Mouse (Mus musculus): Measurements from ENCODE around the gene Dscaml1. TPM values are rescaled to one million over a fixed set of nuclear protein-coding genes. Genes with fewer than 3 reads are reported as not detected.
A peak's percentile ranks its signal among the peaks of the same experiment; 100 is the strongest.

The Dscaml1 gene
- polyA plus RNA-seq, 1 experiment from 2014 or later, result 0.86 TPM

DNA sequence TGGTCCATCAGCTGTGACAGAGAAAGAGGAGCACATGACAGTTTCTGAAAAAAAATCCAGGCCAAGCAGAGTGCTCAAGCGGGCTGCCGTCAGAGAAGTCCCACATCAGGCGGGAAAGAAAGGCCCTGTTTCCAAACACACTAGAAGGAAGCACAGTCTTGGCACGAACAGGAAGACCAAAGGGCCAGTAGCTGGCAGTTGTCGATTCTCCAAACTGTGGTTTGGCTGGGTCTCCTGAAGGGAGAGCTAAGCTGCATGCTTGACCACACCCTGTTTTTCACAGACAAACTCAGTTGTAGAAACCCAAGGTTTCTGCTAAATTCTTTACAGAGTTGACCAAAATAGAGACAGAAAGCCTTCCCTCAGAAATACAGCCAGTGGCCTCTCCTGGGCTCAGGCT is 369.3 kb downstream of the Dscaml1 start:
- peaks cover 12% of the 10 kb centered on the region for H3K4me1 ChIP-seq (ENCODE audit: control insufficient read depth, insufficient read depth, low read length)
- no peaks in the 10 kb centered on the region for H3K9me3 ChIP-seq (ENCODE audit: control insufficient read depth, low read length)
- H3K27ac ChIP-seq (replicated peaks; ENCODE audit: low read depth, low read length), result peak overlapping the region; percentile 42; the same call in 1 of the 2 replicates
- peaks cover 10% of the 10 kb centered on the region for H3K36me3 ChIP-seq (ENCODE audit: control insufficient read depth, insufficient read depth, low read length)
- ATAC-seq (ENCODE audit: low read depth) (no peak), DNase-seq (ENCODE audit: low spot score) (peak; percentile 77)
- H3K4me2 ChIP-seq (ENCODE audit: low read depth, low read length), result no peak overlapping the region
- 83% methylated on average over 5 of the region's 5 CpGs for WGBS
- H3K4me3 ChIP-seq (ENCODE audit: low read depth, low read length), result no peak overlapping the region
- H3K27me3 ChIP-seq (replicated peaks; ENCODE audit: control insufficient read depth, insufficient read depth, low read length), result no peaks in the 10 kb centered on the region
- no peak overlapping the region for H3K9ac ChIP-seq (ENCODE audit: low read depth, low read length)

DNA sequence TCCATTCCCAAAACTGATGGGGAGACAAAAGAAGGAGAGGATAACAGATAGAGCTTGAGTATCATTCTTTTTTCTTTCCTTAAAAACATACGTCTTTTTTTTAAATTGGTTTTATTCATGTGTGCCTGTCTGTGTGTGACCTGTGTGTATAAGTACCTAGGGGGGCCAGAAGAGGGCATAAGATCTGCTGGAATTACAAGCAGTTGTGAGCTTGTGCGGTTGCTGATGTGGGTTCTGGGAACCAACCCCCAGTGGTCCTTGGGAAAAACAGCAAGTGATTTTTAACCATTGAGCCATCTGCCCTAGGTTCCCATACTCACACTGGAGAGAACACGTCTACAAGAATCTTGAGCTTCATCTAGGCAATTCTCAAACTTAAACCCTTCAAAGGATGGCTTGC is 370.8 kb downstream of the Dscaml1 start:
- Histone ChIP-seq H3K4me1 (ENCODE audit: control insufficient read depth, insufficient read depth, low read length) (peaks cover 12% of the 10 kb centered on the region), H3K4me3 (ENCODE audit: low read depth, low read length) (no peak overlapping the region), H3K9me3 (ENCODE audit: control insufficient read depth, low read length) (no peaks in the 10 kb centered on the region), H3K4me2 (ENCODE audit: low read depth, low read length) (no peak overlapping the region), H3K27me3 (replicated peaks; ENCODE audit: control insufficient read depth, insufficient read depth, low read length) (no peaks in the 10 kb centered on the region), H3K27ac (replicated peaks; ENCODE audit: low read depth, low read length) (no peak overlapping the region), H3K9ac (ENCODE audit: low read depth, low read length) (no peak overlapping the region), H3K36me3 (ENCODE audit: control insufficient read depth, insufficient read depth, low read length) (peaks cover 15% of the 10 kb centered on the region)
- no peak for DNase-seq (ENCODE audit: low spot score)
- 87% methylated on average over 3 of the region's 3 CpGs for WGBS
- no peak for ATAC-seq (ENCODE audit: low read depth)

- Histone ChIP-seq H3K27me3 (replicated peaks; ENCODE audit: control insufficient read depth, insufficient read depth, low read length) (no peaks in the 10 kb centered on the region), H3K36me3 (ENCODE audit: control insufficient read depth, insufficient read depth, low read length) (peaks cover 12% of the 10 kb centered on the region), H3K4me1 (ENCODE audit: control insufficient read depth, insufficient read depth, low read length) (peaks cover 12% of the 10 kb centered on the region), H3K9ac (ENCODE audit: low read depth, low read length) (0 out of 2 replicates have a peak overlapping the region, but pooled peaks have one; percentile 9), H3K4me3 (ENCODE audit: low read depth, low read length) (no peak overlapping the region), H3K27ac (replicated peaks; ENCODE audit: low read depth, low read length) (peak overlapping the region; percentile 24; the same call in 1 of the 2 replicates), H3K4me2 (ENCODE audit: low read depth, low read length) (peak overlapping the region; percentile 31; the same call in 1 of the 2 replicates), H3K9me3 (ENCODE audit: control insufficient read depth, low read length) (no peaks in the 10 kb centered on the region)
- WGBS, result 8% methylated on average over 13 of the region's 13 CpGs
- ATAC-seq (ENCODE audit: low read depth), result peak; percentile 90
- peak; percentile 90 for DNase-seq (ENCODE audit: low spot score)
Observed at GRCm38 (mm10) chr9:45798467-45799164, 372.2 kb downstream of the Dscaml1 start.

DNA sequence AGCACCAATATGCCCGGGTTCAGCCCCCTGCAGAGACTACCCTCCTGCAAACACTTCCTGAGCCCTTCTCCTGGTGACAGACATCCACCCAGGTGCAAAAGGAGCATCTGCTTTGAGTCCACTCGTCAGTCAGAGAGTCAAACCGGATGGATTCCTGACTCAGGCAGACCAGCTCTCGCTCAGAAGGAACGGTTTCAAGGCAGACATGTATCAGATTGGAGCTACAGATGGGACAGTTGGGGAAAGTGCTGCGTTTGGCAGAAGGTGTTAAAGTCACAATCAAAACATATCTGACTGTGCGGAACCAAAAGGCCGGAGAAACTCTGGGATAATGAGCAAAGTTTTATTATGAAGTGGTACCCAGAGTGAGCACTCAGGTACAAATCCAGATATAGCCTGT is 373.0 kb downstream of the Dscaml1 start:
- no peak overlapping the region for H3K4me3 ChIP-seq (ENCODE audit: low read depth, low read length)
- no peak overlapping the region for H3K9ac ChIP-seq (ENCODE audit: low read depth, low read length)
- ATAC-seq (ENCODE audit: low read depth) (no peak), DNase-seq (ENCODE audit: low spot score) (no peak)
- 61% methylated on average over 8 of the region's 8 CpGs for WGBS
- peaks cover 12% of the 10 kb centered on the region for H3K4me1 ChIP-seq (ENCODE audit: control insufficient read depth, insufficient read depth, low read length)
- no peaks in the 10 kb centered on the region for H3K27me3 ChIP-seq (replicated peaks; ENCODE audit: control insufficient read depth, insufficient read depth, low read length)
- no peak overlapping the region for H3K27ac ChIP-seq (replicated peaks; ENCODE audit: low read depth, low read length)
- no peaks in the 10 kb centered on the region for H3K9me3 ChIP-seq (ENCODE audit: control insufficient read depth, low read length)
- H3K4me2 ChIP-seq (ENCODE audit: low read depth, low read length), result no peak overlapping the region
- H3K36me3 ChIP-seq (ENCODE audit: control insufficient read depth, insufficient read depth, low read length), result peaks cover 7% of the 10 kb centered on the region

Other genes with a start within 250 kb of the Dscaml1 start
- gene BC049352, start 244.6 kb upstream of the Dscaml1 start, polyA plus RNA-seq (2014; fragmentation: Nextera tagmentation; extraction: Ambion mirVana), result 0.81 and 1.0 TPM in 2 replicates
- gene Tmprss4, start 222.5 kb upstream of the Dscaml1 start, polyA plus RNA-seq (2014; fragmentation: Nextera tagmentation; extraction: Ambion mirVana), result 4.3 and 5.2 TPM in 2 replicates
- 1.2 TPM in 2 replicates for gene Il10ra, start 157.5 kb upstream of the Dscaml1 start, polyA plus RNA-seq (2014; fragmentation: Nextera tagmentation; extraction: Ambion mirVana)
- 2.6 and 3.3 TPM in 2 replicates for gene Tmprss13, start 107.5 kb upstream of the Dscaml1 start, polyA plus RNA-seq (2014; fragmentation: Nextera tagmentation; extraction: Ambion mirVana)
- 56.9 and 71.4 TPM in 2 replicates for gene Fxyd6, start 56.4 kb upstream of the Dscaml1 start, polyA plus RNA-seq (2014; fragmentation: Nextera tagmentation; extraction: Ambion mirVana)
- gene Fxyd2, start 27.0 kb upstream of the Dscaml1 start, polyA plus RNA-seq (2014; fragmentation: Nextera tagmentation; extraction: Ambion mirVana), result 5.3 and 5.4 TPM in 2 replicates